Mouse (Mus musculus): ENCODE measurements around the gene Togaram2. TPM values are rescaled to one million over a fixed set of nuclear protein-coding genes. Genes with fewer than 3 reads are reported as not detected.
"Not testable (repeated sequence)": the region's sequence is repeated elsewhere in the genome, so short reads cannot be mapped to it uniquely, and the experiment has no call there.

Gene Togaram2
- polyA plus RNA-seq, 1 experiment, result 0.33 TPM

DNA sequence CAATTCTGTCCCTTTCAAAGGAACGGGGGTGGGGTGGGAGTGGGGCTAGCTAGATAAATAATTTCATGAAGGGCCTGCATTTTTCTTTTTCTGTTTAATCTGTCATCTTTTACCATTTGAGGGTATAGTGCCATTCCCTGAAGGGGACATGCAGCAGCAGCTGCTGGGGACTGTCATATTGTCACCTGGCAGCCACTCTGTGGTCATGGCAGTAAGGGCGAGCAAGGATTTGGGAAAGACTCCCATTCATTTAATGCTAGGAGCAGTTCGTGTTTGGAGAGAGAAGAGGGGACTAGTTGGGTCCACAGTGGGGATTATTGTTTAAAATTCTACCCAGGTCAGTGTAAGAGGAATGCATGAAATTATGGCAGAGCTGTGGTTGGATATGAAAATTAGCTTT lies 63.4 kb downstream of the Togaram2 start:
- no peak for DNase-seq (ENCODE audit: low spot score)

DNA sequence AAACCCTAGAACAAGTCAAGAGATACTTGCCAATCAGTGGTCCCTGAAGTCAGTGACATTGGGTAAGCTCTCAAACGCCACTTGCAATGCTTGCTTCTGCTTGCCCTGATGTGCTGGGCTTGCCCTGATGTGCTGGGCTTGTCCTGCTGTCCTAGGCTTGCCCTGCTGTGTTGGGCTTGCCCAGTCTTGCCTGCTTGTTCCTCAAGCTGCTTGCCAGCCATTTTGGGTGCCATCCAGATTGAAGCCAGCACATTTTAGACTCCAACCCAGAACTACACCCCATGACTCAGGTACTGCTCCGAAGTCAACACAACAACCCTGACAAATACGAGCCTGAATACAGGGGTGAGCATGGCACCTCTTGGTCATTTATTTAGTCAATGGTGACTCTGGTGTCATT lies 69.1 kb downstream of the Togaram2 start:
- DNase-seq (ENCODE audit: low spot score), result no peak

DNA sequence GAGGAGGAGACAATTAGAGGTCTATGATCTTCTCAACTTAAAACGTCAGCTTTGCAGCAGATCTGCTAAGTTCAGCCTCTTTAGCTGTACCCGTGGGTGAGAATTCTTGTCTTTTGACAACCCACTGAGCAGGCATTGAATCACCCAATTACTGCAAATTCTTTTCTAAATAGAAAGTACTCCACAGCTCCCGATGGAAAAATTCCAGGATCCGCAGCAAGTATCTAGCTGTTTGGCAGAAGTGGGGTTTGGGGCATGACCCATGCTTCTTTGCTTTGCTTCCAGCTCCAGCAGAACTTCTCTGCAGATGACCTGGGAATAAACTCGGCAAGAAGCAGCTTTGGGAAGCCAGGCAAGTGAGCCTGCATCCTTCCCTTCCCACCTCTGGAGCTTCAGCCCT lies 69.9 kb downstream of the Togaram2 start:
- no peak for DNase-seq (ENCODE audit: low spot score)

DNA sequence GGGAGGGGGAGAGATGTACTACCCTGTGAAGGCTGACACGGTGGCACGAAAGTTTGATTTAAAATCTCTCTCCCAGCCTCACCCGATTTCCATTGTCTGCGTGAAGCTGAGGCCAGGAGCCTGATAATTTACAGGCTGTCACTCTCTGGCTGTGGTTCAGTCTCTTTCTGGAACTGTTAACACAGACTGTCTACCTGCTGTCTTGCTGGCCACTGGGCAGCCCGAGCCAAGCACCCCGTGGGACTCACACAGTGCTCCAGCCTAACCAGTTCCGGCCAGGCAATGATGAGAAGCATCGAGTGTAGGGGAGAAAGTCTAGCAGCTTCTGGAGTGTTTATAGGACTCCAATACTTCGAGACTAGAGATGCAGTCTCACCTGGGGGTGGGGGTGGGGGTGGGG lies 73.1 kb downstream of the Togaram2 start:
- DNase-seq (ENCODE audit: low spot score), result no peak

DNA sequence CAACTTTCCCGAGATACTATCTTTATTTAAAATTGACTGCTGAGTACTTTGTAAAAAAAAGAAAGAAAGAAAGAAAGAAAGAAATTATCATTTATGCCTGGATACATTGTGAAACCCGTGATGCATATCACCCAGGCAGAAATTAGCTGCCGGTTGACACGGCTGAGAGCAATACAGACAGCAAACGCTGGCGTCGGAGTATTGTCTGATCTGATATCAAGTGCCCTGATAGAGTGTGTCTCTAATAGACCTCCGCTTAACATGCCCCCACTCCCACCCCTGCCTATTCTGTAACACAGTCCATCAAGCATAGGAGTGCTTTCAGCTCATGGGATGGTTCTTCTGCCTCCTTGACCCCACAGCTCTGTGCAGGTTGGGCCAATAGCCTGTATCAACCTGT lies 74.5 kb downstream of the Togaram2 start:
- DNase-seq (ENCODE audit: low spot score), result no peak

DNA sequence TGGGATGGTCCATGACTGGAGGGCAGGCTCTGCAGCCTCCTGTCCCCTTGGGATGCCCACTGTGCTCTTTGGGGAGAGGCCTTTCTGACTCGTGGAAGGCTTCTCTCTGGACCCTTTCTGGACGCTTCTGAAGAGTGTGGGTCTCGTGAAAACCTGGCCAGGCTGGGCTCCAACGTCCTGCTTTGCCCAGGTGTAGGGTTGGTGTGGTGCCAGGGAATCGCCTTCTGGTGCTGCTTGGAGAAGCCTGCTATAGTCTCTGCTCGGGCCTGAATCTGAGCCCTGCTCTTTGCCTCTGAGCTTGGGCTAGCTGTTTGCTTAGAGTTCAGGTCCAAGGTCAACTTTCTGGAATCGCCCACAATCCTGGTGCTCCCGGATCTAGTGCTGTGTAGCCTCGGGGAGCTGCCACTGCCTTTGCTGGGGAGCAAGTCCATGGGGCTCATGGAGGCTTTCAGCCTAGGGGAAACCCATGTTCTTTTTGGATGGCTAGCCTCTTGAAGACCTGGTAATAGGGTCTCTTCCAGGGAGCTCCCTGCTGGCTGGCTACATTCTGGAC lies 76.6 kb downstream of the Togaram2 start:
- DNase-seq (ENCODE audit: low spot score), result no peak

DNA sequence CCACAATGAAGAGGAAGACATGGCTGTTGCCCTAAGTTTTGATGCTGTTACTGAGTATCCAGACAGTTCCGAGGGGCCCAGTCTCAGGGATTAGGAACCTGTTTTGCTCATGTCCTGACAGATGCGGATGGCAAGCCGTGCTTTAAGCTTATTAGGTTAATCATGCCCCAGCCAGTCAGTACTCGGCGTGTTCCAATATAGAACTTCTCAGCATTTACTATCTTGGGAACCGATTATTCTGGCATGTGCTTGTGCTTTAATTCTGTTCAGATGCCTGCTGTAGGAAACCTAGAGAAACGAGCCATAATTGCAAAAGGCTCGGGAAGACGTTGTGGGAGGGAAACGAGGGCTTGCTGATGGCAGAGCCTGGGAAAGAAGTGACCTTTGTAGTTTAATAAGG lies 79.8 kb downstream of the Togaram2 start, which contains the start of gene Pcare:
Gene Pcare (minus strand): TSS at position 64 of the 400 bp plus-strand sequence.
- DNase-seq (ENCODE audit: low spot score), result no peak

DNA sequence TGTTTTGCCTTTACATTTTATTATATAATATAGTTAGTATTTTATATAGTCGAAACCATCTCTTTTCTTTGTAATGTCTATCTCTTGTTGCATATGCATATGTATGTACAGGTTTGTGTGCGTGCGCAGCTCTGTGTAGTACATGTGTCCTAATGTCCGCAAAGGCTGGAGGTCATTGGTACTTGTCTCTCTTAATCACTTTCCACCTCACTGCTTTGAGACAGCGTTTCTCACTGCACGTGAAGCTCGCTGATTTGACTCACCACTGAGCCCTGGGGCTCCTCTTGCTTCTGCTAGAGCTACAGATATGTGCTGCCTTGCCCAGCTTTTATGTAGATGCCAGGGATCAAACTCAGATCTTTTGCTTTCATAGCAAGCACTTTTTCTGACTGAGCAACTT lies 87.5 kb downstream of the Togaram2 start:
- no peak for DNase-seq (ENCODE audit: low spot score)

DNA sequence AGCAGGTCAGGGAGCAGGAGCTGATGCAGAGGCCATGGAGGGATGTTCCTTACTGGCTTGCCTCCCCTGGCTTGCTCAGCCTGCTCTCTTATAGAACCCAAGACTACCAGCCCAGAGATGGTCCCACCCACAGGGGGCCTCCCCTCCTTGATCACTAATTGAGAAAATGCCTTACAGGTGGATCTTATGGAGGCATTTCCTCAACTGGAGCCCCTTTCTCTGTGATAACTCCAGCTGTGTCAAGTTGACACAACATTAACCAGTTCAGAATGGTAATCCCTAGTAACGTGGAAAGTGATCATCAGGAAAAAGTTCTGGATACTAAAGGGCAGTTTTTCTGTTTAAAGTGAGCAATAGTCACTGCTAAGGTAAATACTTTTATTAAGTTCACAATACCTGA lies 95.1 kb downstream of the Togaram2 start, which contains the start of gene Clip4:
Gene Clip4 (plus strand): TSS at position 301 of the 400 bp plus-strand sequence.
- not testable (repeated sequence) for DNase-seq (ENCODE audit: low spot score)

DNA sequence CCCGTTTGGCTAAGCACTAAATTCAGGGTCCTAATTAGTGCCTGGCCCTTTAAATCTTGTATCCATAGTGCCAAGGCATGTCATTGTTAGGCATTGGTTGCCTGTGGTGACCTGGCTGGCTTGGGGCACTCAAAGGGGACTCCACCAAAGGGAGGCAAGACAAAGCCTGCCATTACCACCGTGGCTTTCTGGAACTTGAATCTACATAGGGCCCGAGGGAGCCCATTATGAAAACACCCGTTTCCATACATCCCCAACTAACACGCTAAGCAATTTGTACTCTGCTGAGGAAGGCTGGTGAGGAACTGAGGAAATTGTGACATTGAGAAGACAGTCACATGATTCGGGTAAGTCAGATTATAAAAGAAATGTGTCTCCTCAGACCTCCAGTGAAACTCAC lies 96.5 kb downstream of the Togaram2 start:
- no peak for DNase-seq (ENCODE audit: low spot score)

DNA sequence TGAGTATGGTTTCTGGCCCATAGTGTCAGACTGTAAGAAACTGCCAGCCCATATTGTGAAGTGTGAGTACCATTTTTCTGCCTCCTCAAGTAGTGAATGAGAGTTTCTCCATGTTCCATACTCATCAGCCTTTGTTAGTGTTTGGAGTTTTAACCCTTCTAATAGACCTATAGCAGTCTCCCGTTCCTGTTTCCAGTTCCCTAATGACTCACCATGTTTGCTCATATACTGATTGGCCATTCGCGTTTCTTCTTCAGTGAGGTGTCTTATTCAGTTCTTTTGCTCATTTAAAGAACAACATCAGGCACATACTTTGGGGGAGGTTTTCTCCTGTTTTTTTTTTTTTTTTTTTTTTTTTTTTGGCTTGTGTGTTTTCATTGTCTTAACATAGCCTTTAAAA lies 97.6 kb downstream of the Togaram2 start:
- no peak for DNase-seq (ENCODE audit: low spot score)

DNA sequence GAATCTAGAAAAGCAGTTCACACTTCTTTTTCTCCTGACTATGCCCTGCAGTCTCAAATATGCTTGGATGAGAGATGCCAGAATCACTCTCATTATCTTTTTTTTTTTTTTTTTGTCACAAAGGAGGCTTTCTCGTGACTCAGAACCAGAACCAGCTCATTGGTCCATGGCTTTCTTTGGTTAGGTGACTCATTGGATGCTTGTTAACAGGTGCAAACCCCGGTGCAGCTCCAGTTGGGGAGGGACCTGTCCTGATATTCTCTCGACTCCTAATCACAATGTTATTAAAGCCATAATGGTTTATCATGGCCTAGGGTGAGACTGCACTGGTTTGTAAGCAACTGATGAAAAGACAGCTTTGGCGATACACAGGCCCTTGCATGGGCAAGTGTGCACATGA lies 101.1 kb downstream of the Togaram2 start:
- no peak for DNase-seq (ENCODE audit: low spot score)

DNA sequence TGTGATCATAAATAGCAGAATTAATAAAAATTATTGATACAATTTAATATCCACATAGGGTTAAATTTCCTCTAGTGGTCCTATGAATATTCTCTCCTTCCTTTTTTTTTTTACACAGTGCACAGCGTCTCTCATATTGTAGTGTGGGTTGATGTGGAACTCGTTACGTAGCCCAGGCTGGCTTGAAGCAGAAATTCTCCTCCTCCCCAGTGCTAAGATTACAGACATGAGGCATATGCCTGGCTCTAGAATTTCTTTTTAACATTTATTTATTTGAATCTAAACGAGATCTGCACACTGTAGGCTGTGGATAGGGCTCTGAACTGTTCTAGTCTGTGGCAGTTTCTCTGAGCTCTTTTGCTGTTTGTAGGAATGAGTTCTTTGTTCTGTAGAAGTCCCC lies 102.2 kb downstream of the Togaram2 start:
- DNase-seq (ENCODE audit: low spot score), result no peak

DNA sequence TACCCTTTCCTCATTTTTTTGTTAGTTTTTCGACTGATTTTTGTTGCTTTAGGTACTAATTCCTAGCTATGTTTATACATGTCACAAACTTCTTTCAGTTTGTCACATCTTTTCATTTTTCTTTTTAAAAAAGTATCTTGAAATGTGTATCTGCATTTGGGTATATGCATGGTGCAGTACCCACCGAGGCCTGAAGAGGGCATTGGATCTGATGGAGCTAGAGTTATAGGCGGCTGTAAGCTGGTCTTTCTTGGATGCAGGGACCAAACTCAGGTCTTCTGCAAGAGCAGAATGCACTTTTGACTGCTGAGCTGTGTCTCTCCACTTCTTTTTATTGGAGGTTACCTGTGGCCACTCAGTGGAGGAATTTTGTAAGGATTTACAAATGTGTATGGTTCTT lies 105.6 kb downstream of the Togaram2 start:
- no peak for DNase-seq (ENCODE audit: low spot score)

Other genes starting within 250 kb of the Togaram2 start
- 0.47 and 1.2 TPM in 2 replicates for gene Gm4707, start 213.3 kb upstream of the Togaram2 start, polyA plus RNA-seq (2012; rRNA removed)
- 25.9 and 26.4 TPM in 2 replicates for gene Smchd1, start 197.9 kb upstream of the Togaram2 start, polyA plus RNA-seq (2012; rRNA removed)
- 0.96 and 1.1 TPM in 2 replicates for gene Ndc80, start 146.4 kb upstream of the Togaram2 start, polyA plus RNA-seq (2012; rRNA removed)
- gene Spdya, start 121.2 kb upstream of the Togaram2 start, polyA plus RNA-seq (2012; rRNA removed), result 0.35 and 0.76 TPM in 2 replicates
- gene Wdr43, start 57.4 kb upstream of the Togaram2 start, polyA plus RNA-seq (2012; rRNA removed), result 23.5 and 29.3 TPM in 2 replicates
- gene Pcare, start 79.6 kb downstream of the Togaram2 start, polyA plus RNA-seq (2012; rRNA removed), result not detected in 2 replicates
- 17.5 and 18.9 TPM in 2 replicates for gene Clip4, start 95.2 kb downstream of the Togaram2 start, polyA plus RNA-seq (2012; rRNA removed)